Mouse (Mus musculus) limb, embryonic 12.5 days (tissue): ENCODE measurements at regions not wholly inside any gene's neighbourhood (a gene's known extent, or its start where the extent isn't known, plus 50 kb on each side); places are given as distances from the start of the nearest gene placed in this dataset.
A peak's percentile ranks its signal among the peaks of the same experiment; 100 is the strongest.

Experiments
- ATAC-seq: fragments of 200-750 bp; cut with Nextera tagmentation; 2 replicates; pipeline ENCODE4 v1.8.0; 2017; ENCODE audit warnings: low read depth, moderate TSS enrichment; ENCODE audit not compliant: insufficient number of reproducible peaks, insufficient read depth, low FRiP score, low TSS enrichment
- H3K27ac ChIP-seq: fragments of 300-500 bp; sonication (generic); 2 replicates; pipeline ENCODE4 v1.5.1; 2016; ENCODE audit warnings: mild to moderate bottlenecking, moderate library complexity
- H3K27me3 ChIP-seq: fragments of 300-500 bp; sonication (generic); 2 replicates; pipeline ENCODE4 v1.6.1; 2016; ENCODE audit warnings: mild to moderate bottlenecking, moderate library complexity
- H3K36me3 ChIP-seq: fragments of 300-500 bp; sonication (generic); 2 replicates; pipeline ENCODE4 v1.6.1; 2016; ENCODE audit warnings: mild to moderate bottlenecking, moderate library complexity
- H3K4me1 ChIP-seq: fragments of 300-500 bp; sonication (generic); replicated peaks from 2 replicates; pipeline ENCODE4 v1.6.1; 2016
- H3K4me2 ChIP-seq: fragments of 300-500 bp; sonication (generic); 2 replicates; pipeline ENCODE4 v1.6.1; 2016; ENCODE audit warnings: mild to moderate bottlenecking, moderate library complexity
- H3K4me3 ChIP-seq: fragments of 300-500 bp; sonication (generic); replicated peaks from 2 replicates; pipeline ENCODE4 v1.5.1; 2016; ENCODE audit warnings: mild to moderate bottlenecking
- H3K9ac ChIP-seq: fragments of 300-500 bp; sonication (generic); replicated peaks from 2 replicates; pipeline ENCODE4 v1.6.1; 2016; ENCODE audit warnings: mild to moderate bottlenecking, moderate library complexity
- H3K9me3 ChIP-seq: fragments of 300-500 bp; sonication (generic); 2 replicates; pipeline ENCODE4 v1.6.1; 2016; ENCODE audit warnings: mild to moderate bottlenecking, moderate library complexity
- WGBS: fragments of 180-500 bp; shearing (Covaris S2); methylation state at CpG from one replicate; pipeline ENCODE4 v1.1.7; 2016; 5-methylcytosine and 5-hydroxymethylcytosine counted together

DNA sequence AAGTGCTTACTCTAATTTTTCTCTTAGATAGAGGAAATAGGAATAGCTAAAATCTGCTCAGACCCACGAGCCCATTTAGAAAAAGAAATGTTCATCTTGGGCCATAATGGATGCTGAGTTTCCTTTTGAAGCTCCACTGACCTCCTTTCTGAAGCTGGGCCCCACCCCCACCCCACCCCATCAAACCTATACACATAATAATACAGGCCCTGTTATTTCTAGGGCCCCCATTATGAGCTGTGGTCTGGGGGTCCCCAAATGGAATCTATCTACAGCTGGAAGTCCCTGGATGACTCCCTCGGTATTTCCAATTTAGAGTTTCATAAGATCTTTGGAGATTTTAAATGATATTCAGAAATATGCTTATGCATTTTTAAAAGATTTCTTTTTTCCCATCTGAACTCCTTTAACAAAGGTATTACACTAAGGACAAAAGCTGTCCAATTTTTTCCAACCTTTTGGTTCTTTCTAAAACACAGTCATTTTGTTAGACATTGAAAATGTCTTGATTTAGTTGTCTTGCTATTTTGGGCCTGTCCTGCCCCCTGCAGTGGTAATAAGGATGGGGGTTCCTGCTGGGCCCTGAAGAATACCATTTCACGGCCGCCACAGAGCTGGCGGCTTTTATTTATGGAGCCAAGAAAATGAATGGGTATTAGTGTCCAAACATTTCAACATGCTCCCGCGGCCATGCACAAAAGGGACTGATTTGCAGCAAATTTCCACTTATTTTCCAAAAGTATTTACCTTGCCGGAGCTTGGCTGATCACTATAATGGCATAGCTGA lies 363.1 kb downstream of the Nr2f2 start:
- Histone ChIP-seq H3K4me2 (no peak overlapping the region), H3K9ac (no peak overlapping the region), H3K4me1 (peaks cover 9% of the 10 kb centered on the region; the same call in 1 of the 2 replicates), H3K9me3 (peaks cover 9% of the 10 kb centered on the region; the same call in 1 of the 2 replicates), H3K36me3 (no peaks in the 10 kb centered on the region), H3K4me3 (no peak overlapping the region), H3K27ac (no peak overlapping the region), H3K27me3 (peaks cover 8% of the 10 kb centered on the region; the same call in 1 of the 2 replicates)
- 39% methylated on average over 8 of the region's 8 CpGs for WGBS
- no peak for ATAC-seq

DNA sequence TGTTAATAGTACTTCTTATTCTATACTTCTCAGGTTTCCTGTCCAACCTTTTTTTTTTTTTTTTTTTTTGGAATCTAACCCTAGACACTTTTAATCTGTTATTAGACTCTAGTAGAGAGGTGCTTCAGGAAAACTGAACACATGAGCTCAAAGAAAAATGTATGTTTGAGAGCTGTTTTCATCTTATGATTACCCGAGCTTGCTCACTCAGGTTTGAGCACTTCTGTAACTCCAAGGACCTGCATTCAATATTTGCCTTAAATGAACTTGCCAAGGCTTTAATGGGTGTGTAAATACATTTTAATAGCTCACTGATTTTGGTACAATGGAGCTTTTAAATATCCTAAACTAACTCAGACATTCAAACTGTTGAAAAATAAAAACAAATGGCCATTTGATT lies 367.8 kb downstream of the Nr2f2 start:
- no peak overlapping the region for H3K9ac ChIP-seq
- no peak overlapping the region for H3K27ac ChIP-seq
- WGBS = 46% methylated on average over 1 of the region's 1 CpGs
- no peak for ATAC-seq
- no peaks in the 10 kb centered on the region for H3K27me3 ChIP-seq
- peaks cover 13% of the 10 kb centered on the region; the same call in 1 of the 2 replicates for H3K4me1 ChIP-seq
- no peak overlapping the region for H3K4me3 ChIP-seq
- H3K9me3 ChIP-seq = no peaks in the 10 kb centered on the region
- no peak overlapping the region for H3K4me2 ChIP-seq
- no peaks in the 10 kb centered on the region for H3K36me3 ChIP-seq

DNA sequence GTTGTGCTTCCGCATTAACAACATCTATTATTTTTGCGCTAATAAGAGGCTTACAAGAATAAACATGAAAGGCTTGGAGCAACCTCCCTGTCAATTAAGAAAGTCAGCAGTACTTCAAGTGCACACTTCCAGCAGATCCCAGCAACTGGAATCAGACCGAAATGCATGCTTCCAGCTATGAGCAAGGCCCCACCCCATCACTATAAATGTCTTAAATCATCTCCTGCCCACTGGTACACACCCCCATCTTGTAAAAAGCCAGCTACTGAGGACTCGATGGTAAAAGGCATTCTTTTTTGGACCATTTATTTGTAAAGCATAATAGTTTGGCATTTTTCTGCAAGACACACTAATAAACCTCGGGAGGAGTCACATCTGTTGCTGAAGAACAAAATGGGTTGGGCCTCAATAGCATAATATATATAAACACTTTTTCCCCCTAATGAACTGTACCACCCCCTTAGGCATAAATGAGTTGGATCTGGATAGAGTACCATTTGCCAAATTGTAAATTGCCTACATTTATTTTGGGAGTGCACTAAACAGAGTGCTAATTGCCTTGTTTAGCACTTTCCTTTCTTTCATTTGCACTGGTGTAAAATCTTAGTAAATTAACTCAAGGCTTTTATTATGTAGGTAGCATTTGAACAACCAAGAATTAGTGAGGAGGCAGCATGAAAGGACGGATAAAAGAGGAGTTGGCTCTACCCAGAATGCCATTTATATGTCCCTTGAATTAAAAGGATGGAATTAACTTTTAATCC lies 371.8 kb downstream of the Nr2f2 start:
- H3K27ac ChIP-seq = no peak overlapping the region
- peaks cover 16% of the 10 kb centered on the region for H3K27me3 ChIP-seq
- WGBS = 39% methylated on average over 6 of the region's 6 CpGs
- no peaks in the 10 kb centered on the region for H3K36me3 ChIP-seq
- H3K4me3 ChIP-seq = no peak overlapping the region
- peaks cover 17% of the 10 kb centered on the region for H3K4me1 ChIP-seq
- H3K9me3 ChIP-seq = no peaks in the 10 kb centered on the region
- no peak overlapping the region for H3K9ac ChIP-seq
- no peak for ATAC-seq
- H3K4me2 ChIP-seq = no peak overlapping the region

DNA sequence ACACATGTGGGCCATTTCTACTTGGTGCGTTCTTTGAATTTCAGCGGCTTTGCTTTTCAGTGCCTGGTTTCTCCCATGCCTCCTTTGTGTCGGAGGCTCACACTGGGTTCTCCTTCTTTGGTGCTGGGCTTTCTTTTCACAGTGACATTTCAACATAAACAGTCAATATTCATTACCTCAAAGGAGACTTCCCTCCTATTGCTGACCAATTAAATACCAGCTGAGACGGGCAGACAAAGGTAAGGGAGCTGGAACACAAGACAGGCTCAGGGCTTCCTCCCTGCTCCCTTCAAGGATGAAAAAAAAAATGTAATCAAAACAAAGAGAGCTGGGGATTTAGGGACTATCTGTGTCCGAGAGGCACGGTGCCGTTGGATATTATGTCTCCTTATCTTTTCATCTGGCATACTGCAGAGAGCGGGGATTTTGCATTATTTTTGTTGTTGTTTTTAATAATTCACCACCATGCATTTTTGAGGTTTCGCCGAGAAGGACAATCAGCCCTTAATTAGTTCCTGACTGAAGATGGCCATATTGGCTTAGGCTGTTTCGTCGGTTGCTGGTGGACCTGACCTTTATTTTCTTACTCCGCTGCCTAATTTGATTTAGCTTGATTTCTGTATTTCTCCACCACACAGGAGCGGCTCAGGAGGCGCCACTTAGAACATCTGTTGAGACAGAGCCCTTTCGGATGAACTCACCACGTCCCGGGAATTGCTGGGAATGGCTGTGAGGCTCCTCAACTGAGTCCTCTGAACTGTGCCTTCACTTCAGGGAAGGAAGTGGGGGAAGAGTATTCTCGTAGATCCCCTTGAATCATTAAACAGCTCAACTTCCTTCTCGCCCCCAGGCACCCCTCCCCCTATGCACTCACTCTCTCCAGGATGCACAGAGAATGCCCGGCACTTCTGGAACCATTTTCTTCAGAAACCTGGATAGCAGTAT lies 373.9 kb downstream of the Nr2f2 start:
- no peaks in the 10 kb centered on the region for H3K9me3 ChIP-seq
- H3K9ac ChIP-seq = no peak overlapping the region
- ATAC-seq = no peak
- H3K4me3 ChIP-seq = peak overlapping the region; percentile 28
- WGBS = 7% methylated on average over 21 of the region's 21 CpGs
- peaks cover 19% of the 10 kb centered on the region for H3K27me3 ChIP-seq
- peaks cover 24% of the 10 kb centered on the region for H3K4me1 ChIP-seq
- H3K36me3 ChIP-seq = no peaks in the 10 kb centered on the region
- H3K27ac ChIP-seq = no peak overlapping the region
- peak overlapping the region; percentile 48 for H3K4me2 ChIP-seq

DNA sequence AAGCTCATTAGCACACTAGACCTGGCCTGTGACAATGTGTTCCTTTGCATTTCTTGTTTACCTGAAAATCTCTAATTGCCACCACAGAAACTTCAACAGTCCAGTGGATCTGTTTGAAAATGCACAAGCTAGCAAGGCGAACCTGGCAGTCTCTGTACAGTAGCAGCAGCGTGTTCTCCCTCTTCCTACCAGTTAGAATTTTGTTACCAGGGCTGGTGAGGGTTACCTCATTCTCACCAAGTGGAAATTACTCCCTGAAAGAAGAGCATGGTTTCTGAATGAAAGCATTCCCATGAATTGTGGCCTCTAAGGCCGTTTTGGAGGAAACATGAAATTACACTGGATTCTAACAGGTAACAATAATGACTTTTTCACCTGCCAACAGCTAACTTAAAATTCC lies 374.6 kb downstream of the Nr2f2 start:
- peaks cover 20% of the 10 kb centered on the region for H3K27me3 ChIP-seq
- ATAC-seq = no peak
- no peaks in the 10 kb centered on the region for H3K36me3 ChIP-seq
- no peaks in the 10 kb centered on the region for H3K9me3 ChIP-seq
- H3K9ac ChIP-seq = no peak overlapping the region
- H3K4me1 ChIP-seq = peaks cover 24% of the 10 kb centered on the region
- peak overlapping the region; percentile 48 for H3K4me2 ChIP-seq
- no peak overlapping the region for H3K27ac ChIP-seq
- H3K4me3 ChIP-seq = no peak overlapping the region
- 14% methylated on average over 3 of the region's 3 CpGs for WGBS

DNA sequence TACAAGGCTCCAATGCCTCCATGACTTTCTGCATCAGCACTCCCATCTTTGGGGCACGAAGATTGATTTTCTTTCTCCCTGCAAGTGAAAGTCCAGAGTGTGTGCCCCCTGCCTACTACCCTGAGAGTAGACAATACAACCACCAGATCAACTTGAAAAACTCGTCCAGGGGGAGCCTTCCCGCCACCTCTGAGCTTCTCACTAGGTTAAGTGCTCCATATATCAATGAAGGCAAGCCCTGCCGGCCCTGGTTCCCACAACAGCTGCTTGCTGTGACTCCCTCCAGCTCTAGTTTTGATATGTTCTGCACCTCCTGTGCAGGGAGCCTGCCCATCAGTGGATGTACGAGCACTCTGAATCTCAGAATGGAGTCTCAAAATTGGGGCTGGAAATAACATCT lies 377.8 kb downstream of the Nr2f2 start:
- Histone ChIP-seq H3K4me2 (no peak overlapping the region; the same call in 1 of the 2 replicates), H3K27ac (no peak overlapping the region), H3K36me3 (no peaks in the 10 kb centered on the region), H3K9me3 (no peaks in the 10 kb centered on the region), H3K9ac (no peak overlapping the region), H3K4me1 (peaks cover 20% of the 10 kb centered on the region), H3K27me3 (peaks cover 20% of the 10 kb centered on the region), H3K4me3 (no peak overlapping the region)
- no peak for ATAC-seq
- WGBS = 2% methylated on average over 5 of the region's 5 CpGs

DNA sequence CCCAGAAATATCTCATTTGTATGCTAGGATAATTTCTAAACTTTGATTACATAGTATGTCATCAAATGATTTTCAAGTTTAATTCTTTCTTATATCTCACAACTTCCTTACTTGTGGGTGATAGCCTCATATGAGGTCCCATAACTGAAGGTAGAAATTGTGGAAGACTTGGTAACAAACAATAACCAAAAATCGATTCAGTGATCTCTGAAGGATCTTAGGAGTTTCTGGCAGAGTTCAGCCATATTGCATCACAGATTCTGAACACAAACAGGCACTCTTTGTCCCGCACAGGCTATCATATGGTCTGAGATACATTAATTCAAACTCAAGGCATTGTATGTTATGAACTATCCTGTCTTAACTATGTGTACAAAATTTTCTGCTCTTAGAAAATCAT lies 385.2 kb downstream of the Nr2f2 start:
- Histone ChIP-seq H3K27me3 (no peaks in the 10 kb centered on the region), H3K4me1 (no peaks in the 10 kb centered on the region), H3K4me3 (no peak overlapping the region), H3K4me2 (no peak overlapping the region), H3K9me3 (no peaks in the 10 kb centered on the region), H3K27ac (no peak overlapping the region), H3K36me3 (no peaks in the 10 kb centered on the region), H3K9ac (no peak overlapping the region)
- 74% methylated on average over 2 of the region's 2 CpGs for WGBS
- no peak for ATAC-seq

DNA sequence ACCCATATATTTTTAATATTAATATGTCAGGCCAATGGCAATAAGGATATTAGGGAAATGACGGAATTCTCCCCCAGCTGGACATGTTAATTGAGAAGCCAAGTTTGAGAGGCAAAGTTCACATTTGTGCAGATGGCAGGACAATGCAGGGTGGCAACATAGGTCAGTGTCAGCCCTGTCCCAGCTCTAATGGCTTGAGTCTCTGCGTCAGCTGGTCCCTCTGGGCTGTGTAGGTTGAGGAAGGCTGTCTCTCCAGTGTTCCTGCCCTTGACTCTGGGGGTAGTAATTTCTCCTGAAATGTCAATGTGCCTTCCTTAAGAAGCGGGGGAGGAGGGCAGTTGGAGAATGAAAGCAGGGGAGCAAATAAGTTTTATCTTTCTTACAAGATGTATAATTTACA lies 390.2 kb downstream of the Nr2f2 start:
- no peaks in the 10 kb centered on the region for H3K4me1 ChIP-seq
- no peaks in the 10 kb centered on the region for H3K9me3 ChIP-seq
- no peak for ATAC-seq
- no peak overlapping the region for H3K9ac ChIP-seq
- 76% methylated on average over 3 of the region's 3 CpGs for WGBS
- H3K4me3 ChIP-seq = no peak overlapping the region
- no peak overlapping the region for H3K4me2 ChIP-seq
- no peaks in the 10 kb centered on the region for H3K27me3 ChIP-seq
- H3K36me3 ChIP-seq = no peaks in the 10 kb centered on the region
- no peak overlapping the region for H3K27ac ChIP-seq

DNA sequence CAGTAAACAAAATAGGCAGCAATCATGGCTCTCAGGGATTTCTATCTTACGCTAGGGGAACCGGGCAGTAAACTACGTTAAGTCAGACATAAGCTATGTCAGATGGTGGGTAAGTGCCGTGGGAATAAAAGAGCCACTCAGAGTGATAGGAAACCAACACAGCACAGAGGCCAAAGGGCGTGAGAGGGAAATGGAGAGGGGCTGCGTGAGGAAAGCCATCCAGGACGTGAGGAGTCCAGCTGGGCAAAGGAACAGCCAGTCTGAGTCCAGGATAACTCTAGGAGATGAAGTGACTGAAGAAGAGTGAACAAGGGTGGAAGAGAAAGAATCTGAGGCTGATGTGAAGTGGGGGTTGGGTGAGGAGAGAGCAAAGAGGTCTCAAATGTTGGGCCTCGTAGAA lies 402.5 kb downstream of the Nr2f2 start:
- WGBS = 63% methylated on average over 8 of the region's 8 CpGs
- Histone ChIP-seq H3K4me3 (no peak overlapping the region), H3K36me3 (no peaks in the 10 kb centered on the region)

DNA sequence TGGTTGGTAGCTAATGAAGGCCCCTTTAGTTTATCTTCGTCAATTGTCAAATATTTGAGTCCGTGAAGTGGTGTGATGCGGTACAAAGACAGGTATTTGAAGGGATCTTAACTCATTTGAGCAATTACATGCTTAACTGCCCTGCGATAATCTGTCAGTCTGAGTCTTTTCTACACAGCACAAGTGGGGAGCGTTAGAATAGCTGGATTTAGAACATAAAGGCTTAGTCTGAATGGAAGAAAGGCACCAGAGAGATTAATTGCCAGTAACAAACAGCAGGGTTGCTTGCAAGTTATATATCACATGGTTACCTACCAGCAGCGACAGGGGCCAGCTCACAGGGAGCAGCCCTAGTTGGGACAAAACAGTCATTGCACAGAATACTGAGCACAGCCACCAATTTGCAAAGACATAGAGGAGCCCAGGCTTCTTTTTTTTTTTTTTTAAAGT lies 416.3 kb downstream of the Nr2f2 start:
- ATAC-seq = no peak
- no peak overlapping the region for H3K27ac ChIP-seq
- 31% methylated on average over 6 of the region's 6 CpGs for WGBS

More for the DNA sequence above, 402.5 kb downstream of the Nr2f2 start:
- H3K4me2 ChIP-seq = no peak overlapping the region
- H3K27me3 ChIP-seq = no peaks in the 10 kb centered on the region
- H3K9ac ChIP-seq = no peak overlapping the region
- H3K9me3 ChIP-seq = no peaks in the 10 kb centered on the region
- no peaks in the 10 kb centered on the region for H3K4me1 ChIP-seq
- H3K27ac ChIP-seq = no peak overlapping the region
- ATAC-seq = no peak

More for the DNA sequence above, 416.3 kb downstream of the Nr2f2 start:
- Histone ChIP-seq H3K9ac (no peak overlapping the region), H3K4me1 (peaks cover 12% of the 10 kb centered on the region), H3K9me3 (no peaks in the 10 kb centered on the region), H3K36me3 (no peaks in the 10 kb centered on the region), H3K4me2 (peak overlapping the region; percentile 26), H3K4me3 (no peak overlapping the region), H3K27me3 (no peaks in the 10 kb centered on the region)
